Mouse (Mus musculus) hindbrain, embryonic 16.5 days (tissue): ENCODE measurements around the gene Dnah5. TPM values are rescaled to one million over a fixed set of nuclear protein-coding genes. Genes with fewer than 3 reads are reported as not detected.

Source experiments
- ATAC-seq: fragments of 200-750 bp; cut with Nextera tagmentation; 2 replicates; pipeline ENCODE4 v1.8.0; 2017; ENCODE audit warnings: moderate TSS enrichment, moderate library complexity
- H3K27ac ChIP-seq: fragments of 300-500 bp; sonication (generic); 2 replicates; pipeline ENCODE4 v1.5.1; 2014; ENCODE audit warnings: low read depth, mild to moderate bottlenecking, control low read depth, low read length, moderate library complexity
- H3K27me3 ChIP-seq: fragments of 300-500 bp; sonication (generic); replicated peaks from 2 replicates; pipeline ENCODE4 v1.6.1; 2014; ENCODE audit warnings: low read length; ENCODE audit not compliant: control insufficient read depth, insufficient read depth
- H3K36me3 ChIP-seq: fragments of 300-500 bp; sonication (generic); 2 replicates; pipeline ENCODE4 v1.6.1; 2014; ENCODE audit warnings: mild to moderate bottlenecking, low read length, moderate library complexity, mixed read lengths; ENCODE audit not compliant: control insufficient read depth, insufficient read depth
- H3K4me1 ChIP-seq: fragments of 300-500 bp; sonication (generic); 2 replicates; pipeline ENCODE4 v1.6.1; 2014; ENCODE audit warnings: low read depth, low read length; ENCODE audit not compliant: control insufficient read depth, insufficient read depth
- H3K4me2 ChIP-seq: fragments of 300-500 bp; sonication (generic); 2 replicates; pipeline ENCODE4 v1.6.1; 2014; ENCODE audit warnings: mild to moderate bottlenecking, low read length, control low read depth, moderate library complexity
- H3K4me3 ChIP-seq: fragments of 300-500 bp; sonication (generic); 2 replicates; pipeline ENCODE4 v1.5.1; 2014; ENCODE audit warnings: mild to moderate bottlenecking, low read length, control low read depth, moderate library complexity
- H3K9ac ChIP-seq: fragments of 300-500 bp; sonication (generic); 2 replicates; pipeline ENCODE4 v1.6.1; 2014; ENCODE audit warnings: low read depth, mild to moderate bottlenecking, control low read depth, low read length, moderate library complexity
- H3K9me3 ChIP-seq: fragments of 300-500 bp; sonication (generic); 2 replicates; pipeline ENCODE4 v1.6.1; 2014; ENCODE audit warnings: mild to moderate bottlenecking, low read length, moderate library complexity; ENCODE audit not compliant: control insufficient read depth
- WGBS: fragments of 180-500 bp; shearing (Covaris S2); extraction: QIAGEN DNeasy Blood & Tissue Kit; methylation state at CpG from one replicate; pipeline ENCODE4 v1.1.7; 2014; 5-methylcytosine and 5-hydroxymethylcytosine counted together
- polyA plus RNA-seq: library from polyadenylated mRNA; unstranded; fragments of >200 nt; fragmentation: Nextera tagmentation; extraction: Ambion mirVana; gene quantifications from 2 replicates; pipeline ENCODE4 v1.2.1, GENCODE M21; 2015

Dnah5 gene
- polyA plus RNA-seq, 1 experiment from 2014 or later = 0.15 TPM

DNA sequence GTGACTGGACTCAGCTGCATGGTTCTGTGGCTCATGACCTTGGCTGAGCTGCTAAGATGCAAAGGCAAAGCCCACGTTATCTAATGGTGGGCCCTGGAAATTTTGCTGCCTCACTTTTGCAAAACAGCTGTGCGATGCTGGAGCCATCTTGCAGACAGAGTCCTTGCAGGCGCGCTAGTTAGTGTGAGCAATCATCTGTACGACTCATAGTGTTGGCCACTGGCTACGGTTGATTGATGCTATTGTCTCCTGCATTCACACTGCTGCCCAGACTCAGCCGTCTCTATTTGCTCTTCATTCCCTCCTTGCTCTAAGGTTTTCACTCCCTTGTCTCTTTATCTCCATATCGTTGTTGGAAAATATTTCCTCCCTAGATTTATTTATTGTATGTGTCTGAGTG is 12.8 kb downstream of the Dnah5 start:
- Histone ChIP-seq H3K9ac (no peak overlapping the region), H3K4me2 (no peak overlapping the region), H3K4me1 (peaks cover 3% of the 10 kb centered on the region; the same call in 1 of the 2 replicates), H3K36me3 (no peaks in the 10 kb centered on the region), H3K27ac (no peak overlapping the region), H3K9me3 (no peaks in the 10 kb centered on the region), H3K27me3 (no peaks in the 10 kb centered on the region), H3K4me3 (no peak overlapping the region)
- peak; percentile 64; the same call in 1 of the 2 replicates for ATAC-seq
- WGBS = 17% methylated on average over 8 of the region's 8 CpGs

- no peak for ATAC-seq
- Histone ChIP-seq H3K27me3 (no peaks in the 10 kb centered on the region), H3K9me3 (no peaks in the 10 kb centered on the region), H3K9ac (no peak overlapping the region), H3K4me1 (no peaks in the 10 kb centered on the region), H3K36me3 (no peaks in the 10 kb centered on the region), H3K27ac (no peak overlapping the region), H3K4me2 (no peak overlapping the region), H3K4me3 (no peak overlapping the region)
- WGBS = 56% methylated on average over 3 of the region's 3 CpGs
Measured at GRCm38 (mm10) chr15:28227316-28227715, 23.8 kb downstream of the Dnah5 start.

- H3K9me3 ChIP-seq = peaks cover 4% of the 10 kb centered on the region; the same call in 1 of the 2 replicates
- no peak overlapping the region for H3K27ac ChIP-seq
- no peak for ATAC-seq
- H3K4me3 ChIP-seq = no peak overlapping the region
- no peaks in the 10 kb centered on the region for H3K36me3 ChIP-seq
- H3K9ac ChIP-seq = no peak overlapping the region
- H3K4me1 ChIP-seq = no peaks in the 10 kb centered on the region
- WGBS = 91% methylated on average over 1 of the region's 1 CpGs
- no peaks in the 10 kb centered on the region for H3K27me3 ChIP-seq
- no peak overlapping the region for H3K4me2 ChIP-seq
Measured at GRCm38 (mm10) chr15:28260250-28260649, 56.7 kb downstream of the Dnah5 start.

DNA sequence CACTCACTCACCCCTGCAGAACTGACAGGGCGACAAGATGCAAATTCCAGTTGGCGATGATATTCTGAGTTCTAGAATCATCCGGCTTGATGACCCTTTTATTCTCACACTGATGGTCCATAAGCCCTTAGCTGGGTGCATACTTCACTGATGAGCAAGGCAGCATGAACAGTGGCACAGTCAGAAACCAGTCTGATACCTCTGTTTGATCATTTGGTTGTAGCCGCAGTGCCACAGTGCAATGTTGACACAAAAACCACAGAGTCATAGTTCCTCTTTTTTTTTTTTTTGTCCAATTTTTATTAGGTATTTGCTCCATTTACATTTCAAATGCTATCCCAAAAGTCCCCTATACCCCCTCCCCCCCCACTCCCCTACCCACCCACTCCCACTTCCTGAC is 95.9 kb downstream of the Dnah5 start:
- Histone ChIP-seq H3K9ac (no peak overlapping the region), H3K4me3 (no peak overlapping the region), H3K9me3 (no peaks in the 10 kb centered on the region), H3K4me1 (no peaks in the 10 kb centered on the region), H3K4me2 (no peak overlapping the region), H3K36me3 (no peaks in the 10 kb centered on the region), H3K27ac (no peak overlapping the region), H3K27me3 (no peaks in the 10 kb centered on the region)
- 91% methylated on average over 4 of the region's 4 CpGs for WGBS
- no peak for ATAC-seq

DNA sequence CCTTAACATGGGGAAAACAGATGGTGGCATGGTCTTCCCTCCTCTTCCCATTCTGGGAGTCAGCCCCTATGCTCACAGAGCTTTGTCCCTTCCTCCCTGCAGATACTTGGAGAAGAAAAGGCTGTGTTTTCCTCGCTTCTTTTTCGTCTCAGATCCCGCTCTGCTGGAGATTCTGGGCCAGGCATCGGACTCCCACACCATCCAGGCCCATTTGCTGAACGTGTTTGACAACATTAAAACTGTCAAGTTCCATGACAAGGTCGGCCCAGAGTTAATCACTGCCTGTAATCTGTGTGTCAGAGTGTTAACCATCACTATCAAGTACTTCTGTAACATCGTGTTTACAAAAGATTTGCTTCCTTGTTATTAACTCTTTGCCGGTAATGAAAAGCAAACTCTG is 103.6 kb downstream of the Dnah5 start:
- Histone ChIP-seq H3K4me3 (no peak overlapping the region), H3K27me3 (no peaks in the 10 kb centered on the region), H3K4me1 (no peaks in the 10 kb centered on the region), H3K9me3 (no peaks in the 10 kb centered on the region), H3K4me2 (no peak overlapping the region), H3K27ac (no peak overlapping the region), H3K9ac (no peak overlapping the region), H3K36me3 (no peaks in the 10 kb centered on the region)
- ATAC-seq = no peak
- 51% methylated on average over 8 of the region's 8 CpGs for WGBS

DNA sequence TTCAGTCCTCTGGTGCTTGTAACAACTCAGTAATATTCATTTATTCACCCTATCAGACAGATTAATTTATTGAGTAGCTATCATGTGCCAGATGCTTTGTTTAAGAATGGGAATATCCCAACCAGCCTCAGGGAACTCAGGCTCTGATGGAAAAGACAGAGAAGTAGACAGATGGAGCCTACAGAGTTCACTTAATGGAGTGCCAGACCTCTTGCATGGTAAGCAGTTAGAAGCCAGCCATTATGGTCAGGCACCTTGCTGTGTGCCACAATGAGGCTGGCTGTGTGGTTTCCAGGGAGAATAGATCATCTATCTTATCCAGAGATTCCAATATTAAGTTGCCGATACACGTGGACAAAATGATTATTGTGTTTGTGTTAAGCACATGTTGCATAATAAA is 104.3 kb downstream of the Dnah5 start:
- no peak overlapping the region for H3K4me2 ChIP-seq
- H3K27me3 ChIP-seq = no peaks in the 10 kb centered on the region
- no peak overlapping the region for H3K4me3 ChIP-seq
- no peak overlapping the region for H3K27ac ChIP-seq
- no peaks in the 10 kb centered on the region for H3K9me3 ChIP-seq
- H3K9ac ChIP-seq = no peak overlapping the region
- no peaks in the 10 kb centered on the region for H3K4me1 ChIP-seq
- peak; percentile 45; the same call in 1 of the 2 replicates for ATAC-seq
- no peaks in the 10 kb centered on the region for H3K36me3 ChIP-seq
- WGBS = 42% methylated on average over 2 of the region's 2 CpGs

DNA sequence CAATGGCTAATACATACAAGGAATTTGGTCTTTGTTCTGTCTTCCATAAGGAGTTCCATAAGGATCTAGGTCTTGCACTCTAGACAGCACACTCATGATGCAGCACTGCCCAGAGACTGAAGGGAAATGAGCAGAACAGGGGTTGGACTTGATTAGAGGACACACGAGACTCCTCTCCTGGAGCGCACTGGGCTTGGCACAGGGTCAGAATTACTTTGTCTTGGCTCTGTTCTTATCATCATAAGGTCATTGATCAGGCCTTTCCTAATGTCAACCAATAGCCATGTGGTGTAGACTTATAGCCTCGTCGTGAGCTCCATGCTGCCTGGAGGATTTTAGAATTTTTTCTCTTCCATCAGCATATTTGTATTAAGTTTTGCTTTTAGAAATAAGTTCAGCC is 107.0 kb downstream of the Dnah5 start:
- ATAC-seq = no peak
- Histone ChIP-seq H3K4me3 (no peak overlapping the region), H3K9ac (no peak overlapping the region), H3K27ac (no peak overlapping the region), H3K27me3 (no peaks in the 10 kb centered on the region), H3K9me3 (no peaks in the 10 kb centered on the region), H3K4me2 (no peak overlapping the region), H3K36me3 (no peaks in the 10 kb centered on the region), H3K4me1 (no peaks in the 10 kb centered on the region)
- WGBS = 83% methylated on average over 4 of the region's 4 CpGs

DNA sequence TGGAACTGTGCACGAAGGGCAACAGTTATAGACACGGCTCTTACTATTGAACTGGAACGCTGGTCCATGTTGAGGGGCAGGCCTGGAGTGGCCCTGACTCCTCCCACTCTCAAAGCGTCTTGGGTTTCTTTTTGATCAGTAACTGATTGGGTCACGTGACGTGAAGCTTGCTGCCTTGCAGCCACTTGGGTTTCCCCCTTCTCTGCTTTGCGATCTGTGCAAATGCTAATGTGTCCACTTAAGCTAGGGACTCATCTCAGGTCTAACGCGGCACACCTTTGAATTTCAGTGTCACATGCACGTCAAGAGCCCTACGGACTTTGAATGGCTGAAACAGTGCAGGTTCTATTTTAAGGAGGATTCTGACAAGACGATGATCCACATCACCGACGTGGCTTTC is 109.9 kb downstream of the Dnah5 start:
- H3K27ac ChIP-seq = no peak overlapping the region
- H3K9ac ChIP-seq = no peak overlapping the region
- no peaks in the 10 kb centered on the region for H3K27me3 ChIP-seq
- no peaks in the 10 kb centered on the region for H3K9me3 ChIP-seq
- WGBS = 84% methylated on average over 14 of the region's 14 CpGs
- H3K4me2 ChIP-seq = no peak overlapping the region
- no peaks in the 10 kb centered on the region for H3K36me3 ChIP-seq
- no peak overlapping the region for H3K4me3 ChIP-seq
- no peaks in the 10 kb centered on the region for H3K4me1 ChIP-seq
- ATAC-seq = no peak

DNA sequence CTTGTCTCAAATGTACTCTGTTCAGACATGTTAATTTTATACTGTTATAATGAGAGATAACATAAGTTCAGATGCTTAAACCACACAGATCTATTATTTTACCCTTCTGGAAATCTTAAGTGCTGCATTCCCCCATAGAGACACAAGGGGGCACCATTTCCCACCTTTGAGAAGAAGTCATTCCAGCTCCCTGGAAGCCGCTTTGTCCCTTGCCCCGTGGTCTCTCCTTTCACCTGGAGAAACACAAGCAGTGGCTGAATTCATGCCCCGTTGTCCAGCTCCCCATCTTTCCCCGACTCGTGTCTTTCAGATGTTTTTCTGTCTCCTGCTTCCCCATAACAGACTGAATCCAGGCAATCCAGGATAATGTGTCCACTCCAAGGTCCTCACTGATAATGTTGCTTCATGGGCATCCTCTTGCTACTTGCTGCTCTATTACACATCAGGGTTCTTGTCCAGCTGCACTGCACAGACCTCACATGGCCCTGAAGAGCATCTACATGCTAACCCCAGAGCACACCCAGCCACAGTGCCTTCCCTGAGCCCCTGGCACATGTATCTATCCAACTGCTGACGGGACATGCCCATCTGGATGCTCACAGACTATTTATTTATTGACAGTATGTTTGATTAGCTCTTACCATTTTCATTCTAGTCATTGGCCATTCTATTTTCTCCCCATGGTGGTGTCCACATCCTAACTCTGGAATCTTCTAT is 112.4 kb downstream of the Dnah5 start:
- Histone ChIP-seq H3K4me1 (no peaks in the 10 kb centered on the region), H3K4me3 (no peak overlapping the region), H3K27ac (no peak overlapping the region), H3K9me3 (no peaks in the 10 kb centered on the region), H3K27me3 (no peaks in the 10 kb centered on the region), H3K4me2 (peak overlapping the region; percentile 24), H3K36me3 (no peaks in the 10 kb centered on the region), H3K9ac (no peak overlapping the region)
- peak; percentile 52 for ATAC-seq
- WGBS = 28% methylated on average over 6 of the region's 6 CpGs
